Mouse (Mus musculus): ENCODE measurements around the gene Spink4. TPM values are rescaled to one million over a fixed set of nuclear protein-coding genes. Genes with fewer than 3 reads are reported as not detected.

The Spink4 gene
- total RNA-seq (2021), result not detected
- long read RNA-seq, experiment 1, result 0 reads
- long read RNA-seq, experiment 2, result 0 reads

- no peak for DNase-seq (ENCODE audit: low spot score)
Measured at GRCm38 (mm10) chr4:40919785-40920184, at the start of gene Spink4. Gene Spink4 (plus strand): TSS chr4:40920052.

GRCm38 (mm10) chr4:40870206-40870605 is 49.6 kb upstream of the Spink4 start:
- DNase-seq (ENCODE audit: low spot score), result no peak

- no peak for DNase-seq (ENCODE audit: low spot score)
Measured at GRCm38 (mm10) chr4:40872129-40872528, 47.7 kb upstream of the Spink4 start.

GRCm38 (mm10) chr4:40873320-40873719 is 46.5 kb upstream of the Spink4 start:
- no peak for DNase-seq (ENCODE audit: low spot score)

GRCm38 (mm10) chr4:40874151-40874600 is 45.7 kb upstream of the Spink4 start:
- peak; percentile 74 for DNase-seq (ENCODE audit: low spot score)

- DNase-seq (ENCODE audit: low spot score), result no peak
Measured at GRCm38 (mm10) chr4:40874794-40875552, 44.9 kb upstream of the Spink4 start.

- DNase-seq (ENCODE audit: low spot score), result no peak
Measured at GRCm38 (mm10) chr4:40875842-40876241, 44.0 kb upstream of the Spink4 start.

GRCm38 (mm10) chr4:40876814-40877371 is 43.0 kb upstream of the Spink4 start:
- peak; percentile 78 for DNase-seq (ENCODE audit: low spot score)

- no peak for DNase-seq (ENCODE audit: low spot score)
Measured at GRCm38 (mm10) chr4:40877528-40877927, 42.3 kb upstream of the Spink4 start.

- DNase-seq (ENCODE audit: low spot score), result no peak
Measured at GRCm38 (mm10) chr4:40883200-40883599, 36.7 kb upstream of the Spink4 start.

- peak; percentile 36 for DNase-seq (ENCODE audit: low spot score)
Measured at GRCm38 (mm10) chr4:40884282-40885165, 35.3 kb upstream of the Spink4 start.

- peak; percentile 59 for DNase-seq (ENCODE audit: low spot score)
Measured at GRCm38 (mm10) chr4:40885166-40885525, 34.7 kb upstream of the Spink4 start.

- peak; percentile 30 for DNase-seq (ENCODE audit: low spot score)
Measured at GRCm38 (mm10) chr4:40885883-40886282, 34.0 kb upstream of the Spink4 start.

- no peak for DNase-seq (ENCODE audit: low spot score)
Measured at GRCm38 (mm10) chr4:40888839-40889238, 31.0 kb upstream of the Spink4 start.

- peak; percentile 52 for DNase-seq (ENCODE audit: low spot score)
Measured at GRCm38 (mm10) chr4:40889252-40889651, 30.6 kb upstream of the Spink4 start.

GRCm38 (mm10) chr4:40889983-40890382 is 29.9 kb upstream of the Spink4 start:
- DNase-seq (ENCODE audit: low spot score), result no peak

GRCm38 (mm10) chr4:40891206-40891605 is 28.6 kb upstream of the Spink4 start:
- DNase-seq (ENCODE audit: low spot score), result no peak

- no peak for DNase-seq (ENCODE audit: low spot score)
Measured at GRCm38 (mm10) chr4:40895118-40895517, 24.7 kb upstream of the Spink4 start.

GRCm38 (mm10) chr4:40895646-40896045 is 24.2 kb upstream of the Spink4 start:
- DNase-seq (ENCODE audit: low spot score), result no peak

- no peak for DNase-seq (ENCODE audit: low spot score)
Measured at GRCm38 (mm10) chr4:40898476-40899044, 21.3 kb upstream of the Spink4 start.

- DNase-seq (ENCODE audit: low spot score), result peak; percentile 39
Measured at GRCm38 (mm10) chr4:40899264-40899663, 20.6 kb upstream of the Spink4 start.

- no peak for DNase-seq (ENCODE audit: low spot score)
Measured at GRCm38 (mm10) chr4:40900071-40900470, 19.8 kb upstream of the Spink4 start.
